Mouse (Mus musculus): ENCODE results near the gene Olfr599.
"Not testable (repeated sequence)": the region's sequence is repeated elsewhere in the genome, so short reads cannot be mapped to it uniquely, and the experiment has no call there.

The Olfr599 gene

GRCm38 (mm10) chr7:103335617-103336016 lies at the start of gene Olfr599:
Olfr599 (plus strand) TSS chr7:103335917.
- no peak for DNase-seq

GRCm38 (mm10) chr7:103305348-103305747 lies 30.4 kb upstream of the Olfr599 start, which contains the start of gene Olfr596:
Olfr596 (plus strand) TSS chr7:103305648.
- not testable (repeated sequence) for DNase-seq

- DNase-seq: not testable (repeated sequence)
Observed at GRCm38 (mm10) chr7:103316015-103316414, 19.7 kb upstream of the Olfr599 start, which contains the start of gene Olfr597. Olfr597 (plus strand) TSS chr7:103316315.

GRCm38 (mm10) chr7:103323268-103323667 lies 12.4 kb upstream of the Olfr599 start, which contains the start of gene Olfr598:
Olfr598 (plus strand) TSS chr7:103323568.
- DNase-seq: no peak

GRCm38 (mm10) chr7:103349569-103349968 lies 13.9 kb downstream of the Olfr599 start, which contains the start of gene Olfr600:
Olfr600 (minus strand) TSS chr7:103349669.
- no peak for DNase-seq

GRCm38 (mm10) chr7:103362555-103362954 lies 26.8 kb downstream of the Olfr599 start, which contains the start of gene Olfr601:
Olfr601 (minus strand) TSS chr7:103362655.
- DNase-seq: no peak

GRCm38 (mm10) chr7:103386077-103386476 lies 50.4 kb downstream of the Olfr599 start, which contains the start of gene Olfr603:
Olfr603 (minus strand) TSS chr7:103386177.
- no peak for DNase-seq
